22 mouse cellular contexts compared by ENCODE assay signal in genomic region chrX:145529602-145530001, GRCm38 (mm10). TPM values are rescaled to one million over a fixed set of nuclear protein-coding genes. Genes with fewer than 3 reads are reported as not detected.
DNase-seq lines count a peak whose midpoint lies in the region; ATAC-seq and TF ChIP-seq lines count a peak whose summit lies in the region.
"Had no signal": no experiment of that assay in that cellular context is flagged by ENCODE, and none has a peak within 500 bp of the region (broad histone marks: within the 10 kb centered on the region; RNA-seq: fewer than 3 reads in every experiment).

No protein-coding gene starts in this region.

- H3K4me3 ChIP-seq in lung, embryonic 16.5 days (ENCODE audit: low read length): no peak overlapping the region
- H3K4me3 ChIP-seq in lung, postnatal 0 days (ENCODE audit: low read depth, low read length): no peak overlapping the region
- H3K4me3 ChIP-seq in stomach, embryonic 14.5 days (ENCODE audit: low read depth, low read length): no peak overlapping the region
- H3K4me3 ChIP-seq: embryonic facial prominence, embryonic 13.5 days; embryonic facial prominence, embryonic 15.5 days; erythroblast, embryonic 14.5 days; forebrain, embryonic 10.5 days; forebrain, embryonic 12.5 days had no signal

- no peak overlapping the region for H3K9ac ChIP-seq in lung, embryonic 16.5 days (ENCODE audit: low read length)
- H3K9ac ChIP-seq in lung, postnatal 0 days (replicated peaks; ENCODE audit: low read depth): no peak overlapping the region
- H3K9ac ChIP-seq in stomach, embryonic 14.5 days (replicated peaks; ENCODE audit: low read depth, low read length): no peak overlapping the region
- H3K9ac ChIP-seq: embryonic facial prominence, embryonic 13.5 days; embryonic facial prominence, embryonic 15.5 days; forebrain, embryonic 12.5 days had no signal

- no peaks in the 10 kb centered on the region for H3K4me1 ChIP-seq in lung, embryonic 16.5 days (replicated peaks; ENCODE audit: control insufficient read depth, insufficient read depth, low read length)
- no peaks in the 10 kb centered on the region for H3K4me1 ChIP-seq in lung, postnatal 0 days (ENCODE audit: insufficient read depth, low read depth, low read length)
- H3K4me1 ChIP-seq in stomach, embryonic 14.5 days (ENCODE audit: control insufficient read depth, insufficient read depth, low read length): no peaks in the 10 kb centered on the region
- H3K4me1 ChIP-seq: embryonic facial prominence, embryonic 13.5 days; embryonic facial prominence, embryonic 15.5 days; forebrain, embryonic 10.5 days; forebrain, embryonic 12.5 days had no signal

- no peak for TF ChIP-seq EP300 in lung, postnatal 0 days (IDR thresholded peaks at IDR 0.05)

- H3K9me3 ChIP-seq in lung, embryonic 16.5 days (ENCODE audit: control insufficient read depth, low read length): no peaks in the 10 kb centered on the region
- no peaks in the 10 kb centered on the region for H3K9me3 ChIP-seq in lung, postnatal 0 days (ENCODE audit: low read length)
- no peaks in the 10 kb centered on the region for H3K9me3 ChIP-seq in stomach, embryonic 14.5 days (ENCODE audit: control insufficient read depth, low read depth, low read length)
- H3K9me3 ChIP-seq: embryonic facial prominence, embryonic 13.5 days; embryonic facial prominence, embryonic 15.5 days; forebrain, embryonic 10.5 days; forebrain, embryonic 12.5 days had no signal

- no peak overlapping the region for H3K4me2 ChIP-seq in lung, embryonic 16.5 days (ENCODE audit: low read depth, low read length)
- H3K4me2 ChIP-seq in lung, postnatal 0 days (replicated peaks; ENCODE audit: low read depth, low read length): no peak overlapping the region
- H3K4me2 ChIP-seq in stomach, embryonic 14.5 days (replicated peaks; ENCODE audit: low read depth, low read length): no peak overlapping the region
- H3K4me2 ChIP-seq: embryonic facial prominence, embryonic 13.5 days; embryonic facial prominence, embryonic 15.5 days; forebrain, embryonic 12.5 days had no signal

- no peaks in the 10 kb centered on the region for H3K27me3 ChIP-seq in lung, embryonic 16.5 days (ENCODE audit: control insufficient read depth, insufficient read depth, low read depth, low read length)
- H3K27me3 ChIP-seq in lung, postnatal 0 days (replicated peaks; ENCODE audit: insufficient read depth, low read length): no peaks in the 10 kb centered on the region
- H3K27me3 ChIP-seq in stomach, embryonic 14.5 days (ENCODE audit: control insufficient read depth, insufficient read depth, low read length): no peaks in the 10 kb centered on the region
- H3K27me3 ChIP-seq: embryonic facial prominence, embryonic 13.5 days; embryonic facial prominence, embryonic 15.5 days; forebrain, embryonic 12.5 days had no signal

- no peaks in the 10 kb centered on the region for H3K36me3 ChIP-seq in lung, embryonic 16.5 days (ENCODE audit: control insufficient read depth, insufficient read depth, low read length)
- H3K36me3 ChIP-seq in lung, postnatal 0 days (ENCODE audit: insufficient read depth, low read length): no peaks in the 10 kb centered on the region
- H3K36me3 ChIP-seq in stomach, embryonic 14.5 days (ENCODE audit: control insufficient read depth, insufficient read depth, low read length): no peaks in the 10 kb centered on the region
- H3K36me3 ChIP-seq: embryonic facial prominence, embryonic 13.5 days; embryonic facial prominence, embryonic 15.5 days; forebrain, embryonic 10.5 days; forebrain, embryonic 12.5 days had no signal

- peak; percentile 34 for ATAC-seq in lung, embryonic 16.5 days (ENCODE audit: low read depth)
- no peak for ATAC-seq in lung, postnatal 0 days
- 0 out of 2 replicates have a peak, but pooled peaks have one; percentile 53 for ATAC-seq in stomach, embryonic 14.5 days (ENCODE audit: insufficient number of reproducible peaks, insufficient read depth, low FRiP score, low read depth)
- ATAC-seq: forebrain, embryonic 14.5 days; forebrain, embryonic 16.5 days had no signal

- no peak for TF ChIP-seq CTCF in lung, postnatal 0 days (IDR thresholded peaks at IDR 0.05)

- 39% methylated on average over 1 of the region's 1 CpGs for WGBS in lung, embryonic 16.5 days
- WGBS in lung, postnatal 0 days: 30% methylated on average over 1 of the region's 1 CpGs
- 49% methylated on average over 1 of the region's 1 CpGs for WGBS in stomach, embryonic 14.5 days

- no peak for DNase-seq in lung, postnatal 0 days (ENCODE audit: low spot score)
- no peak for DNase-seq in urinary bladder, adult 18-20 months (ENCODE audit: low spot score in 2 of 2)
- DNase-seq in spleen, adult 18-20 months: no peak
- DNase-seq: adrenal gland, adult 2 months; adrenal gland, postnatal 10 days; adrenal gland, postnatal 25 days; cerebellum, adult 11 months; cerebellum, adult 18-20 months; cerebellum, adult 8-10 months; cerebellum, adult 9-11 months; cerebellum, postnatal 14 days; cerebellum, postnatal 36 days; embryo, embryonic 11 days had no signal

- H3K27ac ChIP-seq in lung, embryonic 16.5 days (ENCODE audit: low read length): no peak overlapping the region
- H3K27ac ChIP-seq in lung, postnatal 0 days (ENCODE audit: low read length): no peak overlapping the region
- no peak overlapping the region for H3K27ac ChIP-seq in stomach, embryonic 14.5 days (ENCODE audit: low read length)
- H3K27ac ChIP-seq: embryonic facial prominence, embryonic 13.5 days; embryonic facial prominence, embryonic 15.5 days; forebrain, embryonic 10.5 days; forebrain, embryonic 12.5 days had no signal

RNA-seq across cellular contexts. Expression of gene Amot, which starts 24.6 kb away (rescaled TPM):
- polyA plus RNA-seq in lung, embryonic 16.5 days (2015; fragmentation: Nextera tagmentation; extraction: Ambion mirVana): 6.9 and 7.3 TPM in 2 replicates
- 2.6 and 3.6 TPM in 2 replicates for polyA plus RNA-seq in lung, postnatal 0 days (2015; fragmentation: Nextera tagmentation; extraction: Ambion mirVana)
- 17.6 TPM in 2 replicates for polyA plus RNA-seq in stomach, embryonic 14.5 days (2014; fragmentation: Nextera tagmentation; extraction: Ambion mirVana)
